Mouse (Mus musculus): Measurements from ENCODE around the gene Mvb12b.

DNA sequence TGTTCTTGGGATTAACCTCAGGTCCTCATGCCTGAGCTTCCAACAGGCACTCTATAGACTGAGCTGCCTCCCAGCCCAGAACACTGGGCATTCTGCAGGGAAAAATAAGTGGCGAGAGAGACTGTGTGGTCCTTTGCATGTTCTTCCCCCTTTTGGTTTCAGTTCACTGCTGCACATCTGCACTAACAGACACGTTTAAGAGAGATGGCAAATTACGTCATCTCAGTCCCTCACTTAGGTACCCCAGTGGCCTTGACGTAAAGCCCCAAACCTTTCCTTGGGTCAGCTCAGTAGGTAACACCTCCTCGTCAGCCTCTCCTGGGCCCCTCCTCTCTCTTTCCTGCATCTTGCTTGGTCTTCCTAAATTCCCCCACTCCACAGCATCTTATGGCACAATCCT is 37.5 kb upstream of the Mvb12b start:
- TF ChIP-seq POLR2A (IDR thresholded peaks at IDR 0.05; ENCODE audit: low read depth, low read length) (no peak), CTCF (IDR thresholded peaks at IDR 0.05; ENCODE audit: borderline replicate concordance, insufficient read depth, low read length) (no peak)
